Mouse (Mus musculus) monocyte, adult 2 months (primary cell): ENCODE data around the gene Syt17.
"Not testable (repeated sequence)": the region's sequence is repeated elsewhere in the genome, so short reads cannot be mapped to it uniquely, and the experiment has no call there.

ENCODE experiments used
- DNase-seq, 2 experiments: peaks; one replicate each; pipeline ENCODE4 v3.0.0; 2022; ENCODE audit warnings: low spot score in 2 of 2, low read depth in 1 of 2

Gene Syt17

GRCm38 (mm10) chr7:118380056-118380455, 68.0 kb downstream of the Syt17 start:
- DNase-seq = no peak

GRCm38 (mm10) chr7:118376590-118376989, 71.4 kb downstream of the Syt17 start:
- DNase-seq = no peak

GRCm38 (mm10) chr7:118375341-118375740, 72.7 kb downstream of the Syt17 start:
- DNase-seq = no peak

- DNase-seq = no peak
Observed at GRCm38 (mm10) chr7:118371361-118371760, 76.7 kb downstream of the Syt17 start.

GRCm38 (mm10) chr7:118369705-118370104, 78.3 kb downstream of the Syt17 start:
- DNase-seq = no peak

- DNase-seq = no peak
Observed at GRCm38 (mm10) chr7:118365902-118366301, 82.1 kb downstream of the Syt17 start.

- DNase-seq = no peak
Observed at GRCm38 (mm10) chr7:118365251-118365650, 82.8 kb downstream of the Syt17 start.

GRCm38 (mm10) chr7:118364353-118365007, 83.5 kb downstream of the Syt17 start:
- no peak for DNase-seq

- no peak for DNase-seq
Observed at GRCm38 (mm10) chr7:118363587-118364233, 84.3 kb downstream of the Syt17 start.

- DNase-seq = no peak
Observed at GRCm38 (mm10) chr7:118362931-118363330, 85.1 kb downstream of the Syt17 start.

GRCm38 (mm10) chr7:118362258-118362657, 85.8 kb downstream of the Syt17 start:
- no peak for DNase-seq

GRCm38 (mm10) chr7:118358977-118359376, 89.0 kb downstream of the Syt17 start:
- DNase-seq = no peak

GRCm38 (mm10) chr7:118356410-118357005, 91.5 kb downstream of the Syt17 start:
- DNase-seq = not testable (repeated sequence)

GRCm38 (mm10) chr7:118350840-118351239, 97.2 kb downstream of the Syt17 start:
- no peak for DNase-seq

- DNase-seq = no peak
Observed at GRCm38 (mm10) chr7:118346943-118347342, 101.1 kb downstream of the Syt17 start.

GRCm38 (mm10) chr7:118346432-118346831, 101.6 kb downstream of the Syt17 start:
- no peak for DNase-seq

GRCm38 (mm10) chr7:118345396-118345795, 102.6 kb downstream of the Syt17 start:
- no peak for DNase-seq

- no peak for DNase-seq
Observed at GRCm38 (mm10) chr7:118344701-118345100, 103.3 kb downstream of the Syt17 start.
